Mouse (Mus musculus): ENCODE data around the gene Manba. TPM values are rescaled to one million over a fixed set of nuclear protein-coding genes. Genes with fewer than 3 reads are reported as not detected.

Gene Manba
- polyA plus RNA-seq, 1 experiment from 2014 or later: 3.7 TPM

DNA sequence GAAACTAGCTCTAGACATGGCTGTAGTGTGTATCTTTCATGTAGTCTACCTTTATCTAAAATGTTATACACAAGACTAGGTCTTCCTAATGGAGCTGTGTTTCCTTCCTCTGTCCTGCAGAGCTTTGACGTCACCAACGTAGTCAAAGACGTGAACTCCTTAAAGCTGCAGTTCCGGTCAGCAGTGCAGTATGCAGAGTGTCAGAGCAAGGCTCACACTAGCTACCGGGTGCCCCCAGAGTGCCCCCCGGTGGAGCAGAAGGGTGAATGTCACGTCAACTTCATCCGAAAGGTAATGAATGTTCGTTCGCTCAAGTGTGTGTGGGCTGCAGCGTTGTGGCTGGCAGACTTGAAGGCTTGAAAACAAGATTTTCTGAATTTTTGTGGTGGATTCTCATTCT lies 26.3 kb downstream of the Manba start:
- Histone ChIP-seq H3K27ac (ENCODE audit: low read depth, low read length) (no peak overlapping the region), H3K9ac (ENCODE audit: low read depth, low read length) (no peak overlapping the region), H3K9me3 (ENCODE audit: control insufficient read depth, low read length) (no peaks in the 10 kb centered on the region), H3K4me1 (replicated peaks; ENCODE audit: control insufficient read depth, insufficient read depth, low read length) (no peaks in the 10 kb centered on the region), H3K4me3 (ENCODE audit: low read depth, low read length) (no peak overlapping the region), H3K4me2 (replicated peaks; ENCODE audit: low read depth, low read length) (no peak overlapping the region), H3K27me3 (ENCODE audit: control insufficient read depth, insufficient read depth, low read length) (no peaks in the 10 kb centered on the region), H3K36me3 (ENCODE audit: control insufficient read depth, insufficient read depth, low read length) (no peaks in the 10 kb centered on the region)
- peak; percentile 21 for DNase-seq (ENCODE audit: low spot score)
- 0 out of 2 replicates have a peak, but pooled peaks have one; percentile 41 for ATAC-seq (ENCODE audit: low FRiP score)
- 52% methylated on average over 11 of the region's 11 CpGs for WGBS

DNA sequence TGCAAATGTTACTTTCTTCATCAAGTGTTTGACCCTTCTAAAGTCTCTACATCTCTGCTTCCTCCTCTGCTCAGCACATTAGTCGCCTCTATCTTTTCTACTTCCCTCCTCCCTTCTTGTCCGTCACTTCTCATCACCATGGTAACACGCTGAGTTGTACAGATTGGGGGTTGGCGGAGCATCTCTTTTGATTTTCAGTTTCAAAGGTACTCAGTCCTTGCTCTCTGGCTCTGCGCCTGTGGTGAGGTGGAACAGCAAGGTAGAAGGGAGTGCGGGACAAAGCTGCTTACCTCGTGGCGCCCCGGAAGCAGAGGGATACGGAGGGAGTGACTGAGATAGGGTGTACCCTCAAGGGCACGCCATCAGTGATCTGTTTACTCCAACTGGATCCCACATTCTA lies 27.9 kb downstream of the Manba start:
- Histone ChIP-seq H3K9me3 (ENCODE audit: control insufficient read depth, low read length) (no peaks in the 10 kb centered on the region), H3K4me2 (replicated peaks; ENCODE audit: low read depth, low read length) (no peak overlapping the region), H3K36me3 (ENCODE audit: control insufficient read depth, insufficient read depth, low read length) (no peaks in the 10 kb centered on the region), H3K4me3 (ENCODE audit: low read depth, low read length) (no peak overlapping the region), H3K27me3 (ENCODE audit: control insufficient read depth, insufficient read depth, low read length) (no peaks in the 10 kb centered on the region), H3K27ac (ENCODE audit: low read depth, low read length) (no peak overlapping the region), H3K4me1 (replicated peaks; ENCODE audit: control insufficient read depth, insufficient read depth, low read length) (no peaks in the 10 kb centered on the region), H3K9ac (ENCODE audit: low read depth, low read length) (no peak overlapping the region)
- ATAC-seq (ENCODE audit: low FRiP score) (peak; percentile 30; the same call in 1 of the 2 replicates), DNase-seq (ENCODE audit: low spot score) (no peak)
- WGBS: 42% methylated on average over 11 of the region's 11 CpGs

DNA sequence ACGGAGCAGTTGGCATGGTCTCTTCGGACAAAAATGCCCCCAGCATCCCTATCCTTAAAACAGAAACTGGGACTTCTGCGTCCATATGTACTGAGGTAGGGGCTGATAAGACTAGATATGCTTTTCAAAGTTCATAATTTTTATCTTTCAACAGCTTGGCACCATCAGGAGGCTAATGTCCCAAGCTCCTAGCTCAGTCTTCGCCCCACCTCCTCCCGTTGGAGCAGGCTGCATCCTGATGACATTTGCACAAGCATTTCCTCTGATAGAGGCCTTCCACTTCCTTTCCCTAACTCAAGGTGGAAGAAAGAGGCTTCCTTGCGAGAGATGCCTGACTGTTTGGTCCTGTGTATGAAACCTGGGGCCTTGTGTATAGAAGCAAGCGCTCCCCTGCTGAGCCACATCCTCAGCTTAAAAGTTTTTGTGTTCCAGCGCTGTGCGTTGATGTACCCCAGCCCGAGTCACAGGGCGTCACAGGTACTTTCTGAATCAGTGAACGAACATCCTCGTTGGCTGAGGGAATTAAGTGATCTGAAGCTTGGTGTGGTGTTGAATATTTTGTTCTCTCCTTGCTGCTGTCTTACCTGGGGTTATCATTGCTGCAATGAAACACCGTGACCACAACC lies 28.5 kb downstream of the Manba start:
- ATAC-seq (ENCODE audit: low FRiP score) (no peak), DNase-seq (ENCODE audit: low spot score) (no peak)
- no peaks in the 10 kb centered on the region for H3K4me1 ChIP-seq (replicated peaks; ENCODE audit: control insufficient read depth, insufficient read depth, low read length)
- no peak overlapping the region for H3K9ac ChIP-seq (ENCODE audit: low read depth, low read length)
- no peaks in the 10 kb centered on the region for H3K36me3 ChIP-seq (ENCODE audit: control insufficient read depth, insufficient read depth, low read length)
- no peak overlapping the region for H3K4me2 ChIP-seq (replicated peaks; ENCODE audit: low read depth, low read length)
- H3K9me3 ChIP-seq (ENCODE audit: control insufficient read depth, low read length): no peaks in the 10 kb centered on the region
- H3K4me3 ChIP-seq (ENCODE audit: low read depth, low read length): no peak overlapping the region
- 80% methylated on average over 14 of the region's 14 CpGs for WGBS
- H3K27ac ChIP-seq (ENCODE audit: low read depth, low read length): no peak overlapping the region
- no peaks in the 10 kb centered on the region for H3K27me3 ChIP-seq (ENCODE audit: control insufficient read depth, insufficient read depth, low read length)

DNA sequence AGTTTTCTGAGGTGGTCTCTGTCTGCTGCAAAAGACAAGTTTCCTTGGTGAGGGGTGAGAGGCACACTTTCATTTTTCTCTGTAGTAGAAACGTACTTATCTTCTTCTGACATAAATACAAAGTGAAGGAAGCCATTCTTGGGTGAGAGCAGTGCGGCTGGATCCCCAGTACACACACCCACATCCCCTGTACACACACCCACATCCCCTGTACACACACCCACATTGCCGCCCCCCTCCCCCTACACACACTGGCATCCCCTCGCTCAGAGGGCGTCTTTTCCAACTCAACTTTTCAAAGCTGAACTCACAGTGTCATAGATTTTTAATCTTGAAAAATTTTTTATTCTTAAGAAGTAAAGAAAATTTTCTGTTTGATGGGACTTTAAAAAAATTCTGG lies 29.8 kb downstream of the Manba start:
- Histone ChIP-seq H3K4me2 (replicated peaks; ENCODE audit: low read depth, low read length) (no peak overlapping the region), H3K9ac (ENCODE audit: low read depth, low read length) (no peak overlapping the region), H3K9me3 (ENCODE audit: control insufficient read depth, low read length) (no peaks in the 10 kb centered on the region), H3K4me1 (replicated peaks; ENCODE audit: control insufficient read depth, insufficient read depth, low read length) (no peaks in the 10 kb centered on the region), H3K36me3 (ENCODE audit: control insufficient read depth, insufficient read depth, low read length) (no peaks in the 10 kb centered on the region), H3K27me3 (ENCODE audit: control insufficient read depth, insufficient read depth, low read length) (no peaks in the 10 kb centered on the region), H3K4me3 (ENCODE audit: low read depth, low read length) (no peak overlapping the region), H3K27ac (ENCODE audit: low read depth, low read length) (no peak overlapping the region)
- WGBS: 94% methylated on average over 5 of the region's 5 CpGs
- no peak for DNase-seq (ENCODE audit: low spot score)
- no peak for ATAC-seq (ENCODE audit: low FRiP score)

DNA sequence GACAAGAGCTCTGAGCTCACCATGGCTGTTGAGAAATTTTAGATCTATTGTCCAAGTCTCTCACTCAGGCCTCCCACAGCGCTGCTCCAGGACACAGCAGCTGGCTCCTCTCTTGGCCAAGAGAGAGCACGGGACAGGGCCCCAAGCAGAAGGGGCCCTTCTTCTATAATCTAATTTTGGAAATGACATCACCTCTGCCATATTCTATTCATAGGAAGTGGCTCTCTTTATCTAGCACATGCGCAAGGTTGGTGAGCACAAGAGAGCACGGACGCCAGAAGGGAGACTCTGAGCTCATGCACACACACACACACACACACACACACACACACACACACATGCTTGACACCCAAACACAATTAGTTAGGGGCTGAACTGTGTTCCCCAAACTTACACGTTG lies 31.5 kb downstream of the Manba start:
- Histone ChIP-seq H3K27me3 (ENCODE audit: control insufficient read depth, insufficient read depth, low read length) (no peaks in the 10 kb centered on the region), H3K9ac (ENCODE audit: low read depth, low read length) (no peak overlapping the region), H3K4me1 (replicated peaks; ENCODE audit: control insufficient read depth, insufficient read depth, low read length) (no peaks in the 10 kb centered on the region), H3K4me3 (ENCODE audit: low read depth, low read length) (no peak overlapping the region), H3K4me2 (replicated peaks; ENCODE audit: low read depth, low read length) (no peak overlapping the region), H3K9me3 (ENCODE audit: control insufficient read depth, low read length) (no peaks in the 10 kb centered on the region), H3K36me3 (ENCODE audit: control insufficient read depth, insufficient read depth, low read length) (no peaks in the 10 kb centered on the region), H3K27ac (ENCODE audit: low read depth, low read length) (no peak overlapping the region)
- WGBS: 72% methylated on average over 6 of the region's 6 CpGs
- ATAC-seq (ENCODE audit: low FRiP score) (0 out of 2 replicates have a peak, but pooled peaks have one; percentile 16), DNase-seq (ENCODE audit: low spot score) (no peak)

DNA sequence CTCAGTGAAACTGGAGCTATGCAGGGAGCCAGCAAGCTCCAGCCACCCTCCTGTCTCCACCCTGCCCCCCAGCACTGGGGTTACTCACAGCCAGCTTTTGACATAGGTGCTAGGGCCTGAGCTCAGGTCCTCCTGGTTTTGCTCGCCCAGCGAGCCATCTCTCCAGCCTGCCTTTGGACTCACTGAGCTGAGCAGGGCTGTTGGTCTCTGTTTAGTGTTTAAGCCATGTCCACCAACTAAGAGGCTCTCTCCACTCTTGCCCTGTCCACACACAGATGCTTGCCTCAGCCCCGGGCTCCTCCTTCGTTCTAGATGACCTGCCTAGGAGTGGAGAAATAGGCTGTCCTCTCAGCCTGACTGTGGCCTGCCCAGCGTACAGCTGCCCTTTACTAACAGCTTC lies 33.5 kb downstream of the Manba start:
- H3K9ac ChIP-seq (ENCODE audit: low read depth, low read length): no peak overlapping the region; the same call in 1 of the 2 replicates
- no peaks in the 10 kb centered on the region for H3K36me3 ChIP-seq (ENCODE audit: control insufficient read depth, insufficient read depth, low read length)
- ATAC-seq (ENCODE audit: low FRiP score) (no peak), DNase-seq (ENCODE audit: low spot score) (no peak)
- no peak overlapping the region for H3K4me2 ChIP-seq (replicated peaks; ENCODE audit: low read depth, low read length)
- H3K4me3 ChIP-seq (ENCODE audit: low read depth, low read length): no peak overlapping the region
- H3K27me3 ChIP-seq (ENCODE audit: control insufficient read depth, insufficient read depth, low read length): no peaks in the 10 kb centered on the region
- H3K9me3 ChIP-seq (ENCODE audit: control insufficient read depth, low read length): no peaks in the 10 kb centered on the region
- H3K27ac ChIP-seq (ENCODE audit: low read depth, low read length): no peak overlapping the region
- WGBS: 82% methylated on average over 5 of the region's 5 CpGs
- 0 out of 2 replicates have a peak, but pooled peaks cover 2% of the 10 kb centered on the region for H3K4me1 ChIP-seq (replicated peaks; ENCODE audit: control insufficient read depth, insufficient read depth, low read length)

DNA sequence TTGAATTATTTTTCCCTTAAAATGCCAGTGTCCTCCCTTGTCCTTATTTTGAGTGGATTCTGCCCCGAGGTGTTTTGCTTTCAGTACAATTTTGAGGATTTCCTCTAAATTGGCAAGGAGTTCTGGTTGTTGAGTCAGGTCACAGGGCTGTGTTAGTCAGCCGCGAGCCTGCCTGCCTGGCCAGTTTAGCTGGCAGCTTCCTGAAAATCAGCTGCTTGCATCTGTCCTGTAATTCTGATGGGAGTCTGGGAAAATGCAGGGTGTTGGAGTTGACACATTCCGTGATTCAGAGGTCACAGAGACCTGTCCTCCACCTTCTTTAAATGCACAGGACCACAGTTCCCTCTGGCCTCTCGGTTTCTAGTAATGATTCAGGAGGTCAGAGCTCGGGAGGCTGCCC lies 34.2 kb downstream of the Manba start:
- DNase-seq (ENCODE audit: low spot score): no peak
- Histone ChIP-seq H3K27me3 (ENCODE audit: control insufficient read depth, insufficient read depth, low read length) (no peaks in the 10 kb centered on the region), H3K27ac (ENCODE audit: low read depth, low read length) (no peak overlapping the region), H3K9ac (ENCODE audit: low read depth, low read length) (no peak overlapping the region), H3K9me3 (ENCODE audit: control insufficient read depth, low read length) (no peaks in the 10 kb centered on the region), H3K36me3 (ENCODE audit: control insufficient read depth, insufficient read depth, low read length) (no peaks in the 10 kb centered on the region), H3K4me2 (replicated peaks; ENCODE audit: low read depth, low read length) (no peak overlapping the region), H3K4me1 (replicated peaks; ENCODE audit: control insufficient read depth, insufficient read depth, low read length) (0 out of 2 replicates have a peak, but pooled peaks cover 2% of the 10 kb centered on the region), H3K4me3 (ENCODE audit: low read depth, low read length) (no peak overlapping the region)
- ATAC-seq (ENCODE audit: low FRiP score): no peak
- 75% methylated on average over 6 of the region's 6 CpGs for WGBS

DNA sequence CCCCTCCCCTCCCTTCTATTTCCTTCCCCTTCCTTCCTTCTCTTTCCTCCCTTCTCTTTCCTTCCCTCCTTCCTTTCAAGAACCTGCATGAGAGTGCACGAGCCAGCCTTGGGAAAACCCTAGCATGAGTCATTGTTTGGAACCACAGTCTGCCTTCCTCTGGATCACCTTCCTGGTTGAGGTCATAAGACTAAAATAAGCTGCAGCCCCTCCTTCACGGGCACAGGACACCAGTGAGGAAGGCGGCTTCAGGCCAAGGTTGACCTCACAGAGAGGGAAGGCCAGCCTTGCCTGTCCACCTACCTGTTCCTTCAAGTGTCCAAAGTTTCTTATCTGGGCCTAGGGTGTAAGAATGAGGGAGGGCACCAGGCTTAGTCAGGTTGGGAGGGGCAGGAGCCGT lies 36.6 kb downstream of the Manba start:
- H3K4me1 ChIP-seq (replicated peaks; ENCODE audit: control insufficient read depth, insufficient read depth, low read length): 0 out of 2 replicates have a peak, but pooled peaks cover 2% of the 10 kb centered on the region
- DNase-seq (ENCODE audit: low spot score) (no peak), ATAC-seq (ENCODE audit: low FRiP score) (no peak)
- H3K9me3 ChIP-seq (ENCODE audit: control insufficient read depth, low read length): no peaks in the 10 kb centered on the region
- no peak overlapping the region for H3K9ac ChIP-seq (ENCODE audit: low read depth, low read length)
- H3K36me3 ChIP-seq (ENCODE audit: control insufficient read depth, insufficient read depth, low read length): no peaks in the 10 kb centered on the region
- H3K4me3 ChIP-seq (ENCODE audit: low read depth, low read length): no peak overlapping the region
- H3K27ac ChIP-seq (ENCODE audit: low read depth, low read length): no peak overlapping the region
- H3K4me2 ChIP-seq (replicated peaks; ENCODE audit: low read depth, low read length): no peak overlapping the region
- H3K27me3 ChIP-seq (ENCODE audit: control insufficient read depth, insufficient read depth, low read length): no peaks in the 10 kb centered on the region
- 68% methylated on average over 4 of the region's 4 CpGs for WGBS

DNA sequence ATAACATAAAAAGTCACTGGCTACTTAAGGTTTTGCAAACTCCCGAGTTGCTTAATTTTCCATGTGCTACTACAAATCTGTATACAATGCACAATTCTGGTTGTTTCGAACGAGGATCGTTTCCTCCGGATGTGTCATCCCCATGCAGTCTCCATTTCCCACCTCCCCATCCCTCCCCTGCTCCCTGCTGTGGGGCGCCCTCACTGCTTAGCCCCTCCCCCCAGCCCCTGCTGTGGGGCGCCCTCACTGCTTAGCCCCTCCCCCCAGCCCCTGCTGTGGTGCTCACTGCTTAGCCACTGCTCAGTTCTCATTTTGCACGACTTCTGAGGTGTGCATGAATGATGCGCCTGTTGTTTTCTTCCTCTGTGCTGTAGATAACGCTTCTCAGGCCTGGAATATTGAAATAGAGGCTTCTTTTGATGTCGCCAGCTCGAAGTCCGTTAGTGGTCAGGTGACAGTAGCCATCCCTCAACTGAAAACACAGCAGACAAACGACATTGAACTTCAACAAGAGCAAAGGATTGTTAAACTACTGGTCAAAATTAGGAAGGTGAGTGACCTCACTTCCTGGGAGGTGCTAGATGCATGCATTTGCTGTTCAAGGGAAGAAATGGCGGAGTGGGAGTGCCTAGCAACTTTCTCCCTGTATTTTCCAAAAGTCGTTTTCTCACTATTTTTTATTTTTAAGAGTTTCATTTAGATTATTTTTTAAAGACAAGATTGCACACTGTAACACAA lies 37.4 kb downstream of the Manba start:
- Histone ChIP-seq H3K4me1 (replicated peaks; ENCODE audit: control insufficient read depth, insufficient read depth, low read length) (0 out of 2 replicates have a peak, but pooled peaks cover 2% of the 10 kb centered on the region), H3K9ac (ENCODE audit: low read depth, low read length) (no peak overlapping the region), H3K36me3 (ENCODE audit: control insufficient read depth, insufficient read depth, low read length) (no peaks in the 10 kb centered on the region), H3K27ac (ENCODE audit: low read depth, low read length) (no peak overlapping the region), H3K9me3 (ENCODE audit: control insufficient read depth, low read length) (no peaks in the 10 kb centered on the region), H3K27me3 (ENCODE audit: control insufficient read depth, insufficient read depth, low read length) (no peaks in the 10 kb centered on the region), H3K4me2 (replicated peaks; ENCODE audit: low read depth, low read length) (no peak overlapping the region), H3K4me3 (ENCODE audit: low read depth, low read length) (no peak overlapping the region)
- no peak for ATAC-seq (ENCODE audit: low FRiP score)
- WGBS: 56% methylated on average over 16 of the region's 16 CpGs
- no peak for DNase-seq (ENCODE audit: low spot score)

Measured in hindbrain, embryonic 11.5 days (tissue).